Comparison of ENCODE assay signal across 8 mouse cellular contexts in genomic region chr9:96731961-96732511, GRCm38 (mm10). TPM values are rescaled to one million over a fixed set of nuclear protein-coding genes. Genes with fewer than 3 reads are reported as not detected.
DNase-seq lines count a peak whose midpoint lies in the region; ATAC-seq and TF ChIP-seq lines count a peak whose summit lies in the region.

No protein-coding gene starts in this region.

- peak overlapping the region; percentile 8 for H3K4me3 ChIP-seq in heart, embryonic 16.5 days (ENCODE audit: low read length)
- peak overlapping the region; percentile 3; the same call in 1 of the 2 replicates for H3K4me3 ChIP-seq in brown adipose tissue, adult 24 weeks (ENCODE audit: insufficient read depth, low read depth, low read length)
- H3K4me3 ChIP-seq in forebrain, postnatal 0 days (ENCODE audit: low read depth, low read length): peak overlapping the region; percentile 36
- peak overlapping the region; percentile 37 for H3K4me3 ChIP-seq in midbrain, postnatal 0 days (ENCODE audit: low read depth, low read length)

- TF ChIP-seq CTCF in forebrain, postnatal 0 days (IDR thresholded peaks at IDR 0.05; ENCODE audit: low read depth): 0 out of 2 replicates have a peak, but pooled peaks have one; percentile 16
- TF ChIP-seq CTCF in midbrain, postnatal 0 days (IDR thresholded peaks at IDR 0.05): no peak

- no peaks in the 10 kb centered on the region for H3K9me3 ChIP-seq in heart, embryonic 16.5 days (replicated peaks; ENCODE audit: control insufficient read depth, low read length)
- H3K9me3 ChIP-seq in forebrain, postnatal 0 days (ENCODE audit: low read length): no peaks in the 10 kb centered on the region
- no peaks in the 10 kb centered on the region for H3K9me3 ChIP-seq in midbrain, postnatal 0 days (ENCODE audit: low read length)

- no peak for ATAC-seq in heart, embryonic 16.5 days (replicated peaks; ENCODE audit: extremely low read depth, insufficient read depth, low FRiP score)
- ATAC-seq in forebrain, postnatal 0 days: peak; percentile 83
- ATAC-seq in midbrain, postnatal 0 days (ENCODE audit: low FRiP score): peak; percentile 73

- 47% methylated on average over 14 of the region's 14 CpGs for WGBS in heart, embryonic 16.5 days
- 8% methylated on average over 14 of the region's 14 CpGs for WGBS in forebrain, postnatal 0 days
- 12% methylated on average over 14 of the region's 14 CpGs for WGBS in midbrain, postnatal 0 days

- peak overlapping the region; percentile 60 for H3K4me2 ChIP-seq in heart, embryonic 16.5 days (ENCODE audit: low read depth, low read length)
- peak overlapping the region; percentile 60 for H3K4me2 ChIP-seq in forebrain, postnatal 0 days (ENCODE audit: low read depth)
- peak overlapping the region; percentile 52 for H3K4me2 ChIP-seq in midbrain, postnatal 0 days (ENCODE audit: low read depth, low read length, poor library complexity, severe bottlenecking)

- no peaks in the 10 kb centered on the region for H3K27me3 ChIP-seq in heart, embryonic 16.5 days (ENCODE audit: control insufficient read depth, insufficient read depth, low read length)
- no peaks in the 10 kb centered on the region for H3K27me3 ChIP-seq in forebrain, postnatal 0 days (ENCODE audit: insufficient read depth, low read length)
- H3K27me3 ChIP-seq in midbrain, postnatal 0 days (ENCODE audit: insufficient read depth, low read length): no peaks in the 10 kb centered on the region

- H3K9ac ChIP-seq in heart, embryonic 16.5 days (ENCODE audit: low read length): peak overlapping the region; percentile 66
- H3K9ac ChIP-seq in forebrain, postnatal 0 days: peak overlapping the region; percentile 68
- H3K9ac ChIP-seq in midbrain, postnatal 0 days (replicated peaks; ENCODE audit: low read length, poor library complexity, severe bottlenecking): peak overlapping the region; percentile 81

- peaks cover 48% of the 10 kb centered on the region for H3K4me1 ChIP-seq in heart, embryonic 16.5 days (ENCODE audit: control insufficient read depth, insufficient read depth, low read length)
- peaks cover 16% of the 10 kb centered on the region for H3K4me1 ChIP-seq in brown adipose tissue, adult 24 weeks (ENCODE audit: control insufficient read depth, insufficient read depth, insufficient read length, low read length)
- H3K4me1 ChIP-seq in forebrain, postnatal 0 days (ENCODE audit: insufficient read depth): peaks cover 10% of the 10 kb centered on the region; the same call in 1 of the 2 replicates
- peaks cover 19% of the 10 kb centered on the region for H3K4me1 ChIP-seq in midbrain, postnatal 0 days (ENCODE audit: insufficient read depth, low read length)

- H3K27ac ChIP-seq in heart, embryonic 16.5 days (ENCODE audit: low read length): peak overlapping the region; percentile 20
- H3K27ac ChIP-seq in brown adipose tissue, adult 24 weeks (replicated peaks; ENCODE audit: low read depth, low read length): 0 out of 2 replicates have a peak overlapping the region, but pooled peaks have one; percentile 4
- H3K27ac ChIP-seq in forebrain, postnatal 0 days (ENCODE audit: low read depth, low read length): peak overlapping the region; percentile 96
- H3K27ac ChIP-seq in midbrain, postnatal 0 days (ENCODE audit: low read depth, low read length): peak overlapping the region; percentile 91

- no peak for DNase-seq in heart, postnatal 4 days
- peak; percentile 90 for DNase-seq in forebrain, postnatal 0 days
- DNase-seq in midbrain, postnatal 0 days (ENCODE audit: low spot score): peak; percentile 81
- no peak for DNase-seq in gastrocnemius, adult 18-20 months (ENCODE audit: low spot score)
- no peak for DNase-seq in thymus, postnatal 4 days
- DNase-seq in spleen, postnatal 4 days (ENCODE audit: low spot score in 2 of 2): no peak

- no peaks in the 10 kb centered on the region for H3K36me3 ChIP-seq in heart, embryonic 16.5 days (ENCODE audit: control insufficient read depth, insufficient read depth)
- no peaks in the 10 kb centered on the region for H3K36me3 ChIP-seq in forebrain, postnatal 0 days (ENCODE audit: insufficient read depth)
- no peaks in the 10 kb centered on the region for H3K36me3 ChIP-seq in midbrain, postnatal 0 days (ENCODE audit: insufficient read depth, low read length)

RNA-seq across cellular contexts. Expression of gene Zbtb38, which starts 20.6 kb away (rescaled TPM):
- polyA plus RNA-seq in heart, embryonic 16.5 days (2015; fragmentation: Nextera tagmentation; extraction: Ambion mirVana): 28.3 and 29.6 TPM in 2 replicates
- total RNA-seq in heart, postnatal 4 days (2021): 10 to 100 TPM; 34.6 to 35.2 TPM
- polyA plus RNA-seq in brown adipose tissue, adult 24 weeks (2012; ENCODE audit: insufficient read depth, insufficient read length, missing spikeins): 16.8 and 18.7 TPM in 2 replicates
- 57.6 and 68.3 TPM in 2 replicates for total RNA-seq in forebrain, postnatal 0 days (2014; rRNA removed)
- 31.8 and 44.2 TPM in 2 replicates for polyA plus RNA-seq in forebrain, postnatal 0 days (2015; fragmentation: Nextera tagmentation; extraction: Ambion mirVana)
- 50.7 and 77.7 TPM in 2 replicates for total RNA-seq in midbrain, postnatal 0 days (2014; rRNA removed)
- polyA plus RNA-seq in midbrain, postnatal 0 days (2015; fragmentation: Nextera tagmentation; extraction: Ambion mirVana): 46.2 and 49.9 TPM in 2 replicates
- 10 to 100 TPM; 35.0 to 35.9 TPM for total RNA-seq in gastrocnemius, adult 18-20 months (2021)

Comparison
In these comparisons a context has a peak if more than half of its experiments do, and no peak if none do; other contexts are left out.
1. H3K27ac ChIP-seq: peak in every context shown above with its lines; median percentile 96 in forebrain, postnatal 0 days; 91 in midbrain, postnatal 0 days; 20 in heart, embryonic 16.5 days; 4 in brown adipose tissue, adult 24 weeks.
2. DNase-seq: peak in forebrain, postnatal 0 days (single experiment) and midbrain, postnatal 0 days (single experiment); none in heart, postnatal 4 days (single experiment), gastrocnemius, adult 18-20 months (single experiment), thymus, postnatal 4 days (single experiment) and spleen, postnatal 4 days (0 of 2).
3. Peak in every context shown above with its lines, with median percentiles within 50 percentile points of each other: H3K4me2 ChIP-seq, H3K4me3 ChIP-seq and H3K9ac ChIP-seq.